Mouse (Mus musculus) hematopoietic stem cell, adult 5-6 weeks (primary cell): ENCODE data around the gene Thtpa. TPM values are rescaled to one million over a fixed set of nuclear protein-coding genes. Genes with fewer than 3 reads are reported as not detected.
A peak's percentile ranks its signal among the peaks of the same experiment; 100 is the strongest.

Experiments
- ATAC-seq, 2 experiments: fragments of 125-278 bp in 1 of 2; replicated peaks in 1 of 2; 2 replicates each; pipeline ENCODE4 v1.8.0; 2016 to 2017; ENCODE audit warnings: inconsistent platforms in 2 of 2, mild to moderate bottlenecking in 2 of 2, moderate number of reproducible peaks in 2 of 2, low read depth in 1 of 2, moderate TSS enrichment in 1 of 2; ENCODE audit not compliant: low FRiP score in 2 of 2, poor library complexity in 2 of 2, severe bottlenecking in 2 of 2, insufficient read depth in 1 of 2, low TSS enrichment in 1 of 2
- total RNA-seq: library from RNA; stranded (forward); fragments of 172-1452, 232-1000 nt; gene quantifications from 2 replicates; pipeline ENCODE4 v1.2.3, GENCODE M21; 2017

The Thtpa gene
- total RNA-seq, 1 experiment from 2014 or later, result 9.0 TPM

DNA sequence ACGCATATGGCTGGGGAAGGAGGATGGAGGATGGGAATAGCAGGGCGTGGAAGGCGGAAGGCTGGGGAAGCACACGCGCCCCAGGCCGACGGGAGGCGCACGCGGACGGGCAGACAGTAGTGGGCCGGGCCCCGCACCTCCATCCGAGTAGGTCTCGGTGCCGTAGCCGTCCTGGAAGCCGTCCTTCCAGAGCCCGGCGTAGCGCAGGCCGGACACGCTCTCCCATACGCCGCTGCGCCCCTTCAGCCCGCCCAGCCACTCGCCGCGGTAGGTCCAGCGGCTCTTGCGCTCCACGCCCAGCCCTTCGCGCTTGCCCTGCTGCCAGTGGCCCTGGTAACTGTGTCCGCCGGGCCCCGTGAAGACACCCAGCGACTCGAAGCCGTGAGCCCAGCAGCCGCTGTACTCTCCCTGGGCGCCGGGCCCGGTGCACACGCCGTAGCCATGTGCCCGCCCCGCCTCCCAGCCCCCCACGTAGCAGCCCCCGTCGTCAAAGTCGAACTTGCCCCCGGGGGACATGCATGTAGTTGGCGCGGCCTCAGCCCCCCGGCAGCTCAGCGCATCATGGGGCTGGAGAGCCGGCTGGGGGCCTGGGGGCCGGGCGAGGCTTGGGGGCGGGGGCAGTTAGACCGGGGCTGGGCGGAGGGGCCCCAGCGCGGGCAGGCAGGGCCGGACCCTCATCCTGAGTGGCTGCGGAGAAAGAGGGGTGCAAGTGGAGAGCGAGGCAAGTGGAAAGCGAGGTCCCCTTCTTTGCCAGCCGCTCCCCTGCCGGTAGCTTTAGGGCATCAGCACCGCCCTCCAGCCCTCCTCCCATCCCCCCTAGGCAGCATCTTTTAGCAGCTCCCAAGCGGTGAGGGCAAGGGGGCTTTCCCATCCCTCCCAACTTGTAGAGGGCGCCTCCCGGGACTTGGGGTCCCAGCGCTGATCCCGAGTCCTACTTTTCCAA, 20.4 kb downstream of the Thtpa start:
- peak; percentile 20 to 43; a peak in 2 of 4 replicates for ATAC-seq

GRCm38 (mm10) chr14:55115846-55116245, 21.3 kb downstream of the Thtpa start:
- no peak for ATAC-seq

DNA sequence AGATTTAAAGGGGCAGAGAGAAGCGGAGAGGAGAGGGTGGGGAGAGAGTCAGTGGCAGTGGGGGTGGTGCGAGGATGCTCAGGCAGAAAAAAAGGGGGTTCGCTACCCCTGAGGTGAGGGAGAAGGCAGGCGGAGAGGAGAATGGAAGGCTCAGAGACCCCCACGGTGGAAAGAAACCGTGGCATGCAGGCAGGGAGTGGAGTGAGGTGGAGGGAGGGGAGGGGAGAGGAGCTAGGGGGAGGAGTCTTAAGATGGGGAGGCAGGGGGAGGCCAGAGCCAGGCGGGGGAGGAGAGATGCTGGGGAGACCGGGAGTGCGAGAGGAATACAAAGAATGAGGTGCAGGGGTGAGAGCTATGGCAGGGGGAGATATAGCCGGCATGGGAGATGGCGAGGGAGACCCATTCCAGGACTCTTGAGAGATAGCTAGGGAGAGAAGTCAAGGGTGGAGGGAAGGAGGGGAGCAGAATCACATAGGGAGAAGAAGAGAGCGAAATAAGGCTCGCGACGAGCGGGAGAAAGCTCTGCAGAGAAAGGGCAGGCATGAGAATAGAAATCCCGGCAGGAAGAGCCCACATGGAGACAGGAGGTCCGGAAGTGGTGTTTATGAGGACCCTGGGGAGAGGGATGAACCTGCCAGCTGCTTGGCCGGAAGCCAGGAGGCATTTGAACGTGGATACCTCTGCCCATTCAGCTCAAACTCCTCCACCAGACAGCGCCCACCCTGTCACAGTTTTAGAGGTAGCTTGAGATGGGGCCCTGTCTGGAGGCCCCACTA, 22.0 kb downstream of the Thtpa start, which contains the start of gene Jph4:
Jph4 (minus strand) TSS at position 511 of the 776 bp plus-strand sequence.
- no peak for ATAC-seq

DNA sequence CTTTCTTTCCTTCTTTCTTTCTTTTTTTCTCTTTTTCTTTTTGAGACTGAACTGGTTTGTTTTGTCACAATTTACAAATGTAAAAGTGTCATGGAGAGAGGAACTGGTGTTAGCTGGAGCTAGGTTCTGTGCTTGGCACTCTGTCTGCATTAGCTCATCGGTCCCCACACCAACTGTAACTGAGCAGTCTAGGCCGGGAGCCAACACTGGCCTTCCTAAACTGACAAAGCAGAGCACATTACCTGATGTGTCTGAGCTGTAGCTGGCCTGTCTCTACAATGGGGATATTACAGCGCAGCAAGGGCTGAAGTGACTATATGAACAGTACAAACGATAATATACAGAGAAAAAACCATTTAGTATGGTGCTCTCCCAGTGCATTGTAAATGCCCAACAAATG, 24.3 kb downstream of the Thtpa start:
- ATAC-seq, result no peak

GRCm38 (mm10) chr14:55119421-55120134, 25.0 kb downstream of the Thtpa start:
- ATAC-seq, result no peak

- peak; percentile 80 to 84 for ATAC-seq
Measured at GRCm38 (mm10) chr14:55121947-55122346, 27.4 kb downstream of the Thtpa start.

GRCm38 (mm10) chr14:55122359-55122758, 27.8 kb downstream of the Thtpa start:
- no peak for ATAC-seq

GRCm38 (mm10) chr14:55125711-55126110, 31.1 kb downstream of the Thtpa start:
- ATAC-seq, result no peak

DNA sequence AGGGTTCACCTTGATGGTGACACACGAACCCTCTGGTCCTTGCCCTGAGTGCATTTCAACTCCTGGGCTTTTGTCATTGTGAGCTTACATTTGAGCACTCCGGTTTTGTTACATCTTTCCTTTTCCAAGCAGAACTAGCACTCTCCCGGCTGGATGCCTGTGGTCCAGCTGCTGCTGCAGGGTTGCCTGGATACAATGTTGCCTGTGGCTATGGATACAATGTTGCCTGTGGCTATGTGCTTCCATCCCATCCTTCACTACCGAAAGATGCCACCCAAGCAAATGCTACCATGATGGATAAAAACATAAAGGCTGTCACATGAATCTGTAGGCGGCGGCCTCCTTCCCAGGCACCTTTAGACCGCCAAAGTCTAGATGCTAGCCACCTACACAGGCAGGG, 31.9 kb downstream of the Thtpa start:
- no peak for ATAC-seq

DNA sequence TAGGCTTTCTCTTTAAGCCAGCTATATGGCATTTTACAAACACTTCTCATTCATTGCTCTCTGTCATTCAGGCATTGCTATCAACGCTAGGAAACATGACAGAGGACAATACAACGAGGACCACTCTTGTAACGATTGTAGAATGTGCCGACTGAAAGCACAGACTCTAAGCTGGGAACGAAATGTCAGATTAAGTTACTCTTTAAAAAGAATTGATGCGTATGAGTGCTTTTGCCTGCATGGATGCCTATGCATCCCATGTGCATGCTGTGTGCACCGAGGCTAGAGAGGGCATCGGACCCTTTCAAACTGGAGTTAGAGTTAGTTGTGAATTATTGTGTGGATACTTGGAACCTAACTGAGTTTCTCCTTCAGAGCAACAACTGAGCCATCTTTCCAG, 41.1 kb downstream of the Thtpa start:
- ATAC-seq, result no peak

GRCm38 (mm10) chr14:55139313-55139712, 44.7 kb downstream of the Thtpa start:
- ATAC-seq, result peak; percentile 69 to 72; a peak in 3 of 4 replicates

DNA sequence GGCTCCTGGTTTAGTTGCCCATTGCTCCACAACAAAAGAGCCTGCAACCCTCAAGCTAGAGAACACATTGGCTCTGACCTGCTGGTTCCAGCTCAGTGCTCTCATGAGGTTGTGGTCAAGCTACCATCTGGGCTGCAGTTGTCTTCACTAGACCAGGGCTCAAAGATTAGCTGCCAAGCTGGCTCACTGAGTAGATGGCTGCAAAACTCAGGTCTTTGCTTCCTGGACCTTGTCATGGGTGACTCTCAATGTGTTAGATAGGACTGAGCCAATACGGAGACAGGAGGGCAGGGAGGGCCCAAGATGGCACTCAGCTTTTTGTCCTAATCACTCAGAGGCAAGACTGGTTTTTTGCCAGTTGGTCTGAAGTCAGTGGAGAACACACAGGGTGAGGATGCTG, 51.7 kb downstream of the Thtpa start:
- no peak for ATAC-seq

GRCm38 (mm10) chr14:55146829-55147401, 52.3 kb downstream of the Thtpa start:
- ATAC-seq, result peak; percentile 39 to 52

DNA sequence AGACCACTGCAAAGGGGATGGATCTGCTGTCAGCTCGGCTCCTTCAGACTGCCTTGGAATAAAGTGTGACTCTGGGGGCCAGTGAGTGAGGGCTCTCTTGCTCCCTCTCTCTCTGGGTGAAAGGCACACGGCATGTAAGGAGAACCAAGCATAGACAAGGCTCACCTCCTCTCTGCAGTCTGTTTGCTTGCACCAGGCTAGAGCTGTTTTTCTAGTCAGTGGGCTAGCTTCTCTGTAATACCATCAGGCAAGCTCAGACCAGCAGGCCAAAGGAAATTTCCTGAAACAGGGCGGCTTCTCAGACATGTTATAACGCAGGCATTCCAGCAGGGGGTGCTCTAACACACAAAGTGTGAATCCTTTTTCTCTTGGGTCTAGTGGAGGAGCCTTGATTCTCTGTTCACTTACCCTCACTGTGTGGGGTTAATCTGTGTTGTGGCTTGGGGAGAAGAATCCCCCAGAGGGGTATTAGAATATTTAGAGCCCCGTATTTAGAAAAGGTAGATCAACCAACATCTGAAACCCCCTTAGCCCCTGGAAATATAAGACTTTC, 53.9 kb downstream of the Thtpa start:
- peak in 1 of 2 experiments; percentile 48; a peak in 1 of 4 replicates for ATAC-seq
